Mouse (Mus musculus): Measurements from ENCODE around the gene Epha2.

DNA sequence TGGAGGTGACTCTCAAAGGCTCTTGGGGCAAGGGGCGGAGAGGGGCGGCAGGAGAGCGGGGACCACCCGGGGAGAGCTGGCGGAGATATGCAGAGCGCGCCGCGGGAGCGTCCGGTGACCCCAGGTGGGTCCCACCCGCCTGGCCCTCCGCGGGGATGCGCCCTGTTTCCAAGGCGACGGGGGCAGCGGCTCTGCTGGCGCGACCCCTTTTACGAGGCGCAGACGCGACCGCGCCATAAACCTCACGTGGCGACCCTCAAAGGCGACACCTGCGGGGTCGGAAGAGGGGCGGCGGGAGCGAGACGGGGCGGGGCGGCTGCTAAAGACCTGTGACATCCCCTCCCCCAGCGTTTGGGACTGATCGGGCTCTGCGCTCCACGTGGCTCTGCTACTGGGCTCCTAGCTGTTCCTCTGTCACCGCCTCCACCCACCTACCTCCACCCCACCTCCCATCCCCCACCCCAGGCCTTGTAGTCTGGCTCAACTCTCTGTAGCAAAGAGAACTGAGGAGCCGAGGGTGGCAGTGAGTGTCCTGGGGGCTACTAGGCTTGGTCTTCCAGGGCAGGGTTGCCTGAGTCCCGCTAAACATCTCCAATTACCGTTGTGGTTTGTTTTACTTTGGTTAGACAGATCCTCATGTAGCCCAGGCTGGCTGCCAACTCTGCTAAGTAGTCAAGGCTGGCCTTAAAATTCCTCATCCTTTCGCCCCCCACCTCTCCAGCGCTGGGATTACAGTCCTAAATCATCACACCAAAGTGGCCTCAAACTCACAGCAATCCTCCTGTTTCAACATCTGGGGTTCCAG is 9.3 kb upstream of the Epha2 start:
- TF ChIP-seq POLR2A (IDR thresholded peaks at IDR 0.05; ENCODE audit: insufficient read length, low read depth), result no peak
- no peak for TF ChIP-seq USF1 (IDR thresholded peaks at IDR 0.05; ENCODE audit: low read depth)
- no peak for TF ChIP-seq TCF12 (IDR thresholded peaks at IDR 0.05; ENCODE audit: insufficient read depth, poor library complexity, severe bottlenecking)
- no peak for TF ChIP-seq CEBPB (IDR thresholded peaks at IDR 0.05; ENCODE audit: insufficient read depth, poor library complexity, severe bottlenecking)
- TF ChIP-seq MYOG (IDR thresholded peaks at IDR 0.05; ENCODE audit: control insufficient read depth in 1 of 3, insufficient read depth in 1 of 3, insufficient read length in 2 of 3, low read depth in 2 of 3), result no peak
- no peak for TF ChIP-seq TCF3 (IDR thresholded peaks at IDR 0.05; ENCODE audit: insufficient read length, low read depth)
- no peak for TF ChIP-seq MAX (IDR thresholded peaks at IDR 0.05; ENCODE audit: low read depth)
- no peak for TF ChIP-seq E2F4 (IDR thresholded peaks at IDR 0.05; ENCODE audit: insufficient read depth)
- TF ChIP-seq SRF (IDR thresholded peaks at IDR 0.05; ENCODE audit: control insufficient read depth, insufficient read length, low read depth), result no peak
- no peak for TF ChIP-seq POLR2AphosphoS2 (IDR thresholded peaks at IDR 0.05; ENCODE audit: insufficient read length, low read depth)
- TF ChIP-seq MYOD1 (IDR thresholded peaks at IDR 0.05; ENCODE audit: control insufficient read depth in 1 of 3, insufficient read length in 2 of 3, low read depth in 2 of 3), result no peak
- no peak for TF ChIP-seq REST (IDR thresholded peaks at IDR 0.05; ENCODE audit: insufficient read depth, insufficient read length)
